ENCODE assay signal across 9 mouse cellular contexts in genomic region chr6:90360024-90360781, GRCm38 (mm10). TPM values are rescaled to one million over a fixed set of nuclear protein-coding genes. Genes with fewer than 3 reads are reported as not detected.
DNase-seq lines count a peak whose midpoint lies in the region; ATAC-seq lines count a peak whose summit lies in the region.
"Had no signal": no experiment of that assay in that cellular context is flagged by ENCODE, and none has a peak within 500 bp of the region (broad histone marks: within the 10 kb centered on the region; RNA-seq: fewer than 3 reads in every experiment).

No protein-coding gene starts in this region.

- DNase-seq in adrenal gland, adult (ENCODE audit: inconsistent age in 2 of 2, low spot score in 1 of 2): peak; percentile 88 to 92
- DNase-seq in adrenal gland, postnatal 4 days (ENCODE audit: low spot score in 2 of 2): no peak
- peak; percentile 93 for DNase-seq in Muller cell, postnatal 12 days (ENCODE audit: inconsistent ontology term)
- DNase-seq in forebrain, embryonic 11.5 days (ENCODE audit: low spot score): no peak
- DNase-seq in heart, postnatal 4 days: peak; percentile 69
- DNase-seq in frontal cortex, postnatal 25 days (ENCODE audit: low spot score in 2 of 2): no peak

- peak; percentile 54; the same call in 1 of the 2 replicates for ATAC-seq in forebrain, embryonic 11.5 days (replicated peaks; ENCODE audit: low FRiP score)
- ATAC-seq in limb, embryonic 12.5 days (ENCODE audit: insufficient number of reproducible peaks, insufficient read depth, low FRiP score, low TSS enrichment, low read depth): peak; percentile 81
- no peak for ATAC-seq in neural tube, embryonic 15.5 days (ENCODE audit: low FRiP score)

- H3K27ac ChIP-seq in forebrain, embryonic 11.5 days (ENCODE audit: low read depth, low read length): no peak overlapping the region
- H3K27ac ChIP-seq in limb, embryonic 12.5 days: peak overlapping the region; percentile 78
- H3K27ac ChIP-seq in neural tube, embryonic 15.5 days (replicated peaks): 0 out of 2 replicates have a peak overlapping the region, but pooled peaks have one; percentile 3

- H3K4me2 ChIP-seq in forebrain, embryonic 11.5 days (ENCODE audit: low read depth, low read length, severe bottlenecking): no peak overlapping the region
- peak overlapping the region; percentile 8; the same call in 1 of the 2 replicates for H3K4me2 ChIP-seq in limb, embryonic 12.5 days
- H3K4me2 ChIP-seq in neural tube, embryonic 15.5 days: no peak overlapping the region

- no peaks in the 10 kb centered on the region for H3K36me3 ChIP-seq in forebrain, embryonic 11.5 days (ENCODE audit: control insufficient read depth, insufficient read depth, low read length)
- H3K36me3 ChIP-seq in limb, embryonic 12.5 days: no peaks in the 10 kb centered on the region
- no peaks in the 10 kb centered on the region for H3K36me3 ChIP-seq in neural tube, embryonic 15.5 days

- no peak overlapping the region for H3K9ac ChIP-seq in forebrain, embryonic 11.5 days (ENCODE audit: low read length)
- H3K9ac ChIP-seq in limb, embryonic 12.5 days (replicated peaks): no peak overlapping the region
- no peak overlapping the region for H3K9ac ChIP-seq in neural tube, embryonic 15.5 days (replicated peaks)

- H3K4me1 ChIP-seq in forebrain, embryonic 11.5 days (replicated peaks; ENCODE audit: control insufficient read depth, insufficient read depth, low read length): no peaks in the 10 kb centered on the region
- H3K4me1 ChIP-seq in limb, embryonic 12.5 days (replicated peaks): peaks cover 19% of the 10 kb centered on the region
- H3K4me1 ChIP-seq in neural tube, embryonic 15.5 days: no peaks in the 10 kb centered on the region

- WGBS in forebrain, embryonic 11.5 days: 59% methylated on average over 7 of the region's 7 CpGs
- whole genome bisulfite sequencing in limb, embryonic 12.5 days: 28% methylated on average over 7 of the region's 7 CpGs
- 58% methylated on average over 7 of the region's 7 CpGs for WGBS in neural tube, embryonic 15.5 days

- no peaks in the 10 kb centered on the region for H3K27me3 ChIP-seq in forebrain, embryonic 11.5 days (ENCODE audit: control insufficient read depth, insufficient read depth, low read length)
- H3K27me3 ChIP-seq in limb, embryonic 12.5 days: no peaks in the 10 kb centered on the region
- no peaks in the 10 kb centered on the region for H3K27me3 ChIP-seq in neural tube, embryonic 15.5 days (replicated peaks)

- H3K9me3 ChIP-seq in forebrain, embryonic 11.5 days (ENCODE audit: control insufficient read depth, low read length): no peaks in the 10 kb centered on the region
- no peaks in the 10 kb centered on the region for H3K9me3 ChIP-seq in limb, embryonic 12.5 days
- no peaks in the 10 kb centered on the region for H3K9me3 ChIP-seq in neural tube, embryonic 15.5 days (replicated peaks)

- H3K4me3 ChIP-seq in forebrain, embryonic 11.5 days (ENCODE audit: low read depth, low read length): no peak overlapping the region
- no peak overlapping the region for H3K4me3 ChIP-seq in limb, embryonic 12.5 days (replicated peaks)
- no peak overlapping the region for H3K4me3 ChIP-seq in neural tube, embryonic 15.5 days (replicated peaks)

RNA-seq across cellular contexts. Expression of gene Zxdc, which starts 9.1 kb away (rescaled TPM):
- total RNA-seq in adrenal gland, postnatal 4 days (2021): 10 to 100 TPM; 26.6 to 29.4 TPM
- polyA plus RNA-seq in forebrain, embryonic 11.5 days (2014; fragmentation: Nextera tagmentation; extraction: Ambion mirVana): 10.0 and 11.3 TPM in 2 replicates
- total RNA-seq in heart, postnatal 4 days (2021): 10 to 100 TPM; 17.4 to 18.6 TPM
- 9.9 and 12.1 TPM in 2 replicates for polyA plus RNA-seq in limb, embryonic 12.5 days (2016; fragmentation: Nextera tagmentation; extraction: Ambion mirVana)
- 8.1 and 10.4 TPM in 2 replicates for polyA plus RNA-seq in neural tube, embryonic 15.5 days (2015; fragmentation: Nextera tagmentation; extraction: Ambion mirVana)

RNA-seq across cellular contexts. Expression of gene Uroc1, which starts 27.1 kb away (rescaled TPM):
- total RNA-seq in adrenal gland, postnatal 4 days (2021): 10 to 100 TPM in 1 of 2 experiments, under 1 TPM in 1; 0.70 to 12.4 TPM
- polyA plus RNA-seq in forebrain, embryonic 11.5 days (2014; fragmentation: Nextera tagmentation; extraction: Ambion mirVana): not detected in 2 replicates
- not detected for total RNA-seq in heart, postnatal 4 days (2021)
- polyA plus RNA-seq in limb, embryonic 12.5 days (2016; fragmentation: Nextera tagmentation; extraction: Ambion mirVana): 0.06 TPM in 2 replicates
- 0.11 TPM in 1 of 2 replicates, not detected in the other for polyA plus RNA-seq in neural tube, embryonic 15.5 days (2015; fragmentation: Nextera tagmentation; extraction: Ambion mirVana)
- total RNA-seq: hematopoietic stem cell, adult 5-6 weeks had no signal

RNA-seq across cellular contexts. Expression of gene Chst13, which starts 35.2 kb away (rescaled TPM):
- 1 to 10 TPM in 1 of 2 experiments, under 1 TPM in 1; 0.59 to 1.1 TPM for total RNA-seq in adrenal gland, postnatal 4 days (2021)
- 0.15 TPM in 1 of 2 replicates, not detected in the other for polyA plus RNA-seq in forebrain, embryonic 11.5 days (2014; fragmentation: Nextera tagmentation; extraction: Ambion mirVana)
- total RNA-seq in heart, postnatal 4 days (2021): not detected
- polyA plus RNA-seq in limb, embryonic 12.5 days (2016; fragmentation: Nextera tagmentation; extraction: Ambion mirVana): not detected in 2 replicates
- polyA plus RNA-seq in neural tube, embryonic 15.5 days (2015; fragmentation: Nextera tagmentation; extraction: Ambion mirVana): 0.36 TPM in 2 replicates
- total RNA-seq: hematopoietic stem cell, adult 5-6 weeks had no signal

RNA-seq across cellular contexts. Expression of gene BC048671, which starts 59.2 kb away (rescaled TPM):
- total RNA-seq in adrenal gland, postnatal 4 days (2021): not detected
- polyA plus RNA-seq in forebrain, embryonic 11.5 days (2014; fragmentation: Nextera tagmentation; extraction: Ambion mirVana): not detected in 2 replicates
- total RNA-seq in heart, postnatal 4 days (2021): not detected
- polyA plus RNA-seq in limb, embryonic 12.5 days (2016; fragmentation: Nextera tagmentation; extraction: Ambion mirVana): not detected in 2 replicates
- polyA plus RNA-seq in neural tube, embryonic 15.5 days (2015; fragmentation: Nextera tagmentation; extraction: Ambion mirVana): not detected in 2 replicates
- total RNA-seq: hematopoietic stem cell, adult 5-6 weeks had no signal

Comparison
In these comparisons a context has a peak if more than half of its experiments do, and no peak if none do; other contexts are left out.
1. DNase-seq: peak in adrenal gland, adult (2 of 2), Muller cell, postnatal 12 days (single experiment) and heart, postnatal 4 days (single experiment); none in adrenal gland, postnatal 4 days (0 of 2), forebrain, embryonic 11.5 days (single experiment) and frontal cortex, postnatal 25 days (0 of 2).